Mouse (Mus musculus) embryonic facial prominence, embryonic 12.5 days (tissue): Measurements from ENCODE around the gene Snx17. TPM values are rescaled to one million over a fixed set of nuclear protein-coding genes. Genes with fewer than 3 reads are reported as not detected.

Experiments
- ATAC-seq: fragments of 200-750 bp; cut with Nextera tagmentation; 2 replicates; pipeline ENCODE4 v1.8.0; 2017; ENCODE audit not compliant: insufficient number of reproducible peaks, insufficient read depth, low FRiP score, low TSS enrichment
- H3K27ac ChIP-seq: fragments of 300-500 bp; sonication (generic); 2 replicates; pipeline ENCODE4 v1.5.1; 2016; ENCODE audit warnings: mild to moderate bottlenecking
- H3K27me3 ChIP-seq: fragments of 300-500 bp; sonication (generic); 2 replicates; pipeline ENCODE4 v1.6.1; 2016; ENCODE audit warnings: mild to moderate bottlenecking, moderate library complexity
- H3K36me3 ChIP-seq: fragments of 300-500 bp; sonication (generic); 2 replicates; pipeline ENCODE4 v1.6.1; 2016; ENCODE audit warnings: mild to moderate bottlenecking
- H3K4me1 ChIP-seq: fragments of 300-500 bp; sonication (generic); 2 replicates; pipeline ENCODE4 v1.6.1; 2016
- H3K4me2 ChIP-seq: fragments of 300-500 bp; sonication (generic); replicated peaks from 2 replicates; pipeline ENCODE4 v1.6.1; 2016; ENCODE audit warnings: mild to moderate bottlenecking, moderate library complexity
- H3K4me3 ChIP-seq: fragments of 300-500 bp; sonication (generic); 2 replicates; pipeline ENCODE4 v1.5.1; 2016; ENCODE audit warnings: mild to moderate bottlenecking
- H3K9ac ChIP-seq: fragments of 300-500 bp; sonication (generic); 2 replicates; pipeline ENCODE4 v1.6.1; 2016; ENCODE audit warnings: mild to moderate bottlenecking, moderate library complexity
- H3K9me3 ChIP-seq: fragments of 300-500 bp; sonication (generic); 2 replicates; pipeline ENCODE4 v1.6.1; 2016; ENCODE audit warnings: mild to moderate bottlenecking, moderate library complexity
- WGBS: fragments of 180-500 bp; shearing (Covaris S2); methylation state at CpG from one replicate; pipeline ENCODE4 v1.1.7; 2016; 5-methylcytosine and 5-hydroxymethylcytosine counted together
- polyA plus RNA-seq: library from polyadenylated mRNA; unstranded; fragments of >200 nt; fragmentation: Nextera tagmentation; extraction: Ambion mirVana; gene quantifications from 2 replicates; pipeline ENCODE4 v1.2.1, GENCODE M21; 2016

Snx17 gene
- polyA plus RNA-seq, 1 experiment from 2014 or later, result 152 TPM

DNA sequence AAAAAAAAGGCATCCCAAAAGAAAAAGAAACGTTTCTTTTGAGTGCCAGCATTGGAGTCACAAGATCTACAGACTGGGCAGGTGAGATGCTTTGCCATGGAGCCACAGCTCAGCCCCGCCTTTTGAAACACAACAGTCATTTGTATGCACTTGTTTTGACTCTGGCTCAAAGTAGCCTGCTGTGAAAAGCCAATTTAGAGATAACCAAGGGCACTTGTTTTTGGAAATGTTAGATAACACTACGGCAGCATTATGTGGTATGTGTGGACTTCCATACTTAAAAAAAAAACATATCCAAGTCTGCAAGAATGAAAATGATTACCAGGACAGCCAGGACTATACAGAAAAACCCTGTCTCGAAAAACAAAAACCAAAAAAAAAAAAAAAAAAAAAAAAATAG lies 9.3 kb upstream of the Snx17 start:
- H3K9ac ChIP-seq, result no peak overlapping the region
- H3K4me1 ChIP-seq, result 0 out of 2 replicates have a peak, but pooled peaks cover 5% of the 10 kb centered on the region
- no peak overlapping the region for H3K4me3 ChIP-seq
- H3K4me2 ChIP-seq, result no peak overlapping the region
- no peaks in the 10 kb centered on the region for H3K9me3 ChIP-seq
- no peak for ATAC-seq
- peaks cover 21% of the 10 kb centered on the region for H3K36me3 ChIP-seq
- WGBS, result 63% methylated on average over 4 of the region's 4 CpGs
- no peak overlapping the region for H3K27ac ChIP-seq
- H3K27me3 ChIP-seq, result no peaks in the 10 kb centered on the region

DNA sequence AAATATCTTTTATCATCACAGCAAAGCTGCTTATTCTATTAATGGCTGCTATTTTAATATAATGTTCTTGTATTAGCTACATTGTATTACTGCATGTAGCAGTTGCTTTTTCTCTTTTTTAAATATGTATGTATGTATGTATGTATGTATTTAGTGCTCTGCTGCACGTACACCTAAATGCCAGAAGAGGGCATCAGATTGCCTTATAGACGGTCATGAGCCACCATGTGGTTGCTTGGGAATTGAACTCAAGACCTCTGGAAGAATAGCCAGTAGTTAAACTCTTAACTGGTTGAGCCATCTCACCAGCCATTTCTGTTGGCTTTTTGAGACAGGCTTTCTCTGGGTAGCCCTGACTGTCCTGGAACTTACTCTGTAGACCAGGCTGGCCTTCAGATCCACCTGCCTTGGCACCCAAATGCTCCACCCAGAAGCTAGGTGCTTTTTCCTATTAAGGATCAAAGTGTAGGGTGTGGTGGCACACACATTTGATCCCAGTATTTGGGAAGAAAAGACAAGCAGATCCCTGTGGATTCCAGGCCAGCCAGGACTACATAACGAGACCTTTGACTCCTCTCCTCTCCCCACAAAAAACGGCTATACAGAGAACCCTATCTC lies 4.7 kb upstream of the Snx17 start:
- H3K9ac ChIP-seq, result no peak overlapping the region
- H3K4me3 ChIP-seq, result no peak overlapping the region
- H3K4me1 ChIP-seq, result peaks cover 9% of the 10 kb centered on the region
- 74% methylated on average over 4 of the region's 4 CpGs for WGBS
- no peak overlapping the region for H3K4me2 ChIP-seq
- H3K27me3 ChIP-seq, result no peaks in the 10 kb centered on the region
- no peaks in the 10 kb centered on the region for H3K9me3 ChIP-seq
- H3K27ac ChIP-seq, result no peak overlapping the region
- ATAC-seq, result no peak
- H3K36me3 ChIP-seq, result peaks cover 41% of the 10 kb centered on the region

DNA sequence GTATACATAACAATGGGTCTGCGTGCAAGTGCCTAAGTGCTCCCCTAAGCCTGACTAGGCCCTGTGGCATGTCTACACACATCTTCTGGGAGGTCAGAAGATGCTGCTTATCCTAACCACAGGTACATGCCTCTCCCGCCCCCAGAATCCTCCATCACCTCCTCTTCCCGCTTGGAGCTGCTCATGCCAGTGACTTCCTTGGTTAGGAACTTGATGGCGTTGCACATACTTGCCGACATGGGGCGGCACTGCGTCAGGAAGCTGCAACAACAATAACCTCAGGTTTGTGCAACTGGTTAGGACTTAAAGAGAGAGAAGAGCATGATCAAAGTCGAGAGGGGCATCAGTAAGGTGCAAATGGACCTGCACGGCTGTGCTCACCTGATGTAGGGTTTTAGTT lies 2.8 kb upstream of the Snx17 start:
- Histone ChIP-seq H3K4me3 (no peak overlapping the region), H3K4me1 (peaks cover 18% of the 10 kb centered on the region), H3K9ac (no peak overlapping the region), H3K27me3 (no peaks in the 10 kb centered on the region), H3K4me2 (no peak overlapping the region), H3K36me3 (peaks cover 50% of the 10 kb centered on the region), H3K9me3 (no peaks in the 10 kb centered on the region), H3K27ac (no peak overlapping the region)
- no peak for ATAC-seq
- 92% methylated on average over 9 of the region's 9 CpGs for WGBS

DNA sequence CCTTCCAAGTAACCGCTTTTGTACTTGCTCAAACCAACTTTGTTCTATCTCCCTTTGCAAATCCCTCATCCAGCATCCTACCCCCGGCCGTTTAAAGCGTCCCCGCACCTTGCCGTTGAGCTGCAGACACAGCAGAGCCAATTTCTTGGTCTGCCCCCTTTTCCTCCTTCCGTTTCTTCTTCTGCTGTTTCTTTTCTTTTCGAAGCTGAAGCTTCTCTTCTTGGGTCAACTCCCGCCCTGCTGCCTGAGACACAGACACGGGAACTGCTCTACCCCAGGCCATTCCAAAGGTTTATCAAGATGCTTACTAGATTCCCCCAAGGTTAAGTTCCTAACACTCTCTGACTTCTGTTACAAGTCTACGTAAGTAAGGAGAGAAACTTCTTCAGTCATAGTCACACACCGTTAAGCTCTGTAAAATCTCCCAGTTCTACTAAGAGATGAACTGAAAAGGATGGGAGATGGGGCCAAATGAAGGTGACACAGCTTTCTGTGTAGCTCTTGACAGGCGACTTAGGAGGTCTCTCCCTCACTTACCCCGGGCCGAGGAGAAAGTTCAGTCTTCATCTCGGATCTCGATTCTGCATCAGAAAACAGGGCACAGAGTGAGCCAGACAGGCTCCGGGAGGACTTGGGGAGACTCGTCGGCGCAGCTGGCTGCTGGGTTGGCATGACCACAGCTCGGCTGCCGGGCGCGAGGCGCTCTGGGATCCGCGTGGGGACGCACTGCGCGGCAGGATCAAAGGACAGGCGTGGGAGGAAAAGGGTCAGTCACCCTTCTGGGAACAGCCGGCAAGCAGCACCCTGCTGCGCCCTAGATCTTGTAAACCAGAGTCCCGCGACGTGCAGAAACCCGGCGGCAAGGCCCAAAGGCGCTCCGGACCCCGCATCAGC lies 735 bp upstream of the Snx17 start:
- H3K4me1 ChIP-seq, result peaks cover 18% of the 10 kb centered on the region
- H3K9me3 ChIP-seq, result no peaks in the 10 kb centered on the region
- ATAC-seq, result peak; percentile 11; the same call in 1 of the 2 replicates
- H3K4me2 ChIP-seq, result peak overlapping the region; percentile 91
- peak overlapping the region; percentile 83 for H3K9ac ChIP-seq
- peaks cover 63% of the 10 kb centered on the region for H3K36me3 ChIP-seq
- peak overlapping the region; percentile 82 for H3K4me3 ChIP-seq
- H3K27ac ChIP-seq, result peak overlapping the region; percentile 86
- 13% methylated on average over 40 of the region's 42 CpGs for WGBS
- no peaks in the 10 kb centered on the region for H3K27me3 ChIP-seq

DNA sequence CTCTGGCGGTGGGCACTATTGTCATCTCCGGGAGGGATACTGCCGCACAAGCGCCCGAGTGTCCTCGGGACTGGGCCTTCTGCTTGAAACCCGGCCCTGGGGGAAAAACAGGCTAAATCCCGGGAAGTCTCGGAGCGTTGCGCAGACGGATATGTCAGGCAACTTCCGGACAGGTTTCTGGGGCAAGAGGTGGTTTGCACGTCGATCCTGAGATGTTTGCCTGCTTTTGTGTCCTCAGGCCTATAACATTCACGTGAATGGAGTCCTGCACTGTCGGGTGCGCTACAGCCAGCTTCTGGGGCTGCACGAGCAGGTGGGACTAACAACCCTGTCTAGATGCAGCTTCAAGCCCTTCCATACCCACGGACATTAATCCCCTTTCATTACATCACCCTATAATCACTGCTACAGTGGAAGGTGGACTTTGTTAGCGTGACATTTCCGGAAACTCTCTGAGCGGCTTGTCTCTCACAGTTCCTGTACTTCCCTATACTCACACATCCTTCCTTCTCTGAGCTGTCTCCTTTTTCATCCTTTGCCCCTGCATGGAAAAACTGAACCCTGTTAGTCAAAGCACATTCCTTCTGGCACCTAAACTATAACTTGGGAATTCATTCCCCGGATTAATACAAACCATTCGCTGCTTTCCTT lies 729 bp downstream of the Snx17 start:
- H3K36me3 ChIP-seq, result peaks cover 63% of the 10 kb centered on the region
- no peaks in the 10 kb centered on the region for H3K9me3 ChIP-seq
- WGBS, result 12% methylated on average over 25 of the region's 25 CpGs
- H3K9ac ChIP-seq, result peak overlapping the region; percentile 83
- peak overlapping the region; percentile 86 for H3K27ac ChIP-seq
- no peak for ATAC-seq
- H3K4me3 ChIP-seq, result peak overlapping the region; percentile 82
- no peaks in the 10 kb centered on the region for H3K27me3 ChIP-seq
- peak overlapping the region; percentile 91 for H3K4me2 ChIP-seq
- H3K4me1 ChIP-seq, result peaks cover 18% of the 10 kb centered on the region

DNA sequence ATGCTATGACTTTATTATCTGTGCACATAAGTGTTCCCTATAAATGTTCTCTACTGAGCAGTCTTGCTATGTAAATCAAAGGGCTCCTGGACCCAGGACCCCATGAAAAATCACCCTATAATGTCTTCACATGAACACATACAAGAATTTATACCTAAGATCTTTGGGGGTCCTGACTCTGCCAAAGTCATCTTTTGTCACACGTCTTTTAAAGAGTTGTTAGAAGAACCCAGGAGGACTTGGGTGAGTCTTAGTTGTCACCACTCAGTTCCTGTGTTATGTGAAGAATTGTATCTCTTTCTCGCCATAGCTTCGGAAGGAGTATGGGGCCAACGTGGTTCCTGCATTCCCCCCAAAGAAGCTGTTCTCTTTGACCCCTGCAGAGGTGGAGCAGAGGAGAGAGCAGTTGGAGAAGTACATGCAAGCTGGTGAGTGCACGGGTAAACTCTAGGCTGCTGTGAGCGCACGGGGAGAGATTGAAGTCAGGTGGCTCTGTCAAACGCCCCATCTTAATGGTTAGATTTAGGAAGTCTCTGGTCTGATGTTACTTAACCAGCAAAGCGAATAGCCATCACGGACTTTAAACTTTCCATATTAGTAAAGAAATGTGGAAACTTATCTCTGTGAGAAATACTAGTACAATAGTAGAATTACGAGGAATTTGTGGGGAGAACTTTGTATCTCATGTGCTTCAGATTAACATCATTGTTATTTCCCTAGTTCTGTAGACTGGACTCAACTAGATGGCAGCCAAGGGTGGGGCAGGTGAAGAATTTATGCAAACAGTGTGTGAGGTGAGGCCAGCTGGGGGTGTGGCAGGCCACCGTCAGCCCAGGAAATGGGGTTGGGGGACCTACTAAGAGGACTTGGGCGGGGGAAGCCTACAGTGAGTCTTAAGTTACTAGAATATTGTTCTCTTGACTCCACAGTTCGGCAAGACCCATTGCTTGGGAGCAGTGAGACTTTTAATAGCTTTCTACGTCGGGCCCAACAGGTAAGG lies 1.8 kb downstream of the Snx17 start:
- H3K36me3 ChIP-seq, result peaks cover 66% of the 10 kb centered on the region
- peaks cover 18% of the 10 kb centered on the region for H3K4me1 ChIP-seq
- H3K9me3 ChIP-seq, result no peaks in the 10 kb centered on the region
- H3K4me2 ChIP-seq, result peak overlapping the region; percentile 91
- H3K27ac ChIP-seq, result no peak overlapping the region
- H3K4me3 ChIP-seq, result peak overlapping the region; percentile 82; the same call in 1 of the 2 replicates
- WGBS, result 93% methylated on average over 16 of the region's 16 CpGs
- H3K9ac ChIP-seq, result no peak overlapping the region; the same call in 1 of the 2 replicates
- no peak for ATAC-seq
- H3K27me3 ChIP-seq, result no peaks in the 10 kb centered on the region

DNA sequence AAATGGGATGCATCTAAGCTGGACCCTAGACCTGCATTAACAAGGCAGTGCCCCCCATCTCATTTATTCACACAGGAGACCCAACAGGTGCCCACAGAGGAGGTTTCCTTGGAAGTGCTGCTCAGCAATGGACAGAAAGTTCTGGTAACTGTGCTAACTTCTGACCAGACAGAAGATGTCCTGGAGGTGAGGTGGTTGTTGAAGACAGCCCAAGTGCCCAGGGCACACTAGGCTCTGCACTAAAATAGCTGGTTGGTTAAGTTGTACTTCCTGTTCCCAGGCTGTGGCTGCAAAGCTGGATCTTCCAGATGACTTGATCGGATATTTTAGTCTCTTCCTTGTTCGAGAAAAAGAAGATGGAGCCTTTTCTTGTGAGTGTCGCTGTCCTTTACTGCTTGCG lies 2.6 kb downstream of the Snx17 start:
- Histone ChIP-seq H3K9ac (no peak overlapping the region), H3K9me3 (peaks cover 4% of the 10 kb centered on the region; the same call in 1 of the 2 replicates), H3K36me3 (peaks cover 66% of the 10 kb centered on the region), H3K27me3 (no peaks in the 10 kb centered on the region), H3K27ac (no peak overlapping the region), H3K4me3 (no peak overlapping the region), H3K4me1 (peaks cover 22% of the 10 kb centered on the region), H3K4me2 (no peak overlapping the region)
- WGBS, result 91% methylated on average over 4 of the region's 4 CpGs
- no peak for ATAC-seq

DNA sequence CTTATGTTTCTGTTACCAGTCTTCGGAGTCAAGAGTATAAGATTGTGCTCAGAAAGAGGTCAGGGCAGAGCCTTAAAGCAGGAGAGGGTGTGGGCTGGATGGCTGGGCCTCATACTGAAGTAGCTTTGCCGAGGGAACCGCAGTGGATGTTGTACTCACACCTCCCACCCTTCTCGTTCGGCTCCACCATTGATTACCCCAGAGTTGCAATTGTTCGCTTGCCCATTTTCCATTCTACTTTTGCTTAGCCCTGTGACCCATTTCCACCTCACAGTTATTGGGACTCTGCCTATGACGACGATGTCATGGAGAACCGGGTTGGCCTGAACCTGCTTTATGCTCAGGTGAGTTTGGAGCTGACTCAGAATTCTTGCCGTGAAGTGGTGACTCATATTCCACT lies 3.2 kb downstream of the Snx17 start:
- Histone ChIP-seq H3K4me1 (peaks cover 26% of the 10 kb centered on the region), H3K4me2 (no peak overlapping the region), H3K9me3 (peaks cover 4% of the 10 kb centered on the region; the same call in 1 of the 2 replicates), H3K27ac (no peak overlapping the region), H3K36me3 (peaks cover 62% of the 10 kb centered on the region), H3K27me3 (no peaks in the 10 kb centered on the region), H3K4me3 (no peak overlapping the region), H3K9ac (no peak overlapping the region)
- WGBS, result 94% methylated on average over 10 of the region's 10 CpGs
- ATAC-seq, result no peak

DNA sequence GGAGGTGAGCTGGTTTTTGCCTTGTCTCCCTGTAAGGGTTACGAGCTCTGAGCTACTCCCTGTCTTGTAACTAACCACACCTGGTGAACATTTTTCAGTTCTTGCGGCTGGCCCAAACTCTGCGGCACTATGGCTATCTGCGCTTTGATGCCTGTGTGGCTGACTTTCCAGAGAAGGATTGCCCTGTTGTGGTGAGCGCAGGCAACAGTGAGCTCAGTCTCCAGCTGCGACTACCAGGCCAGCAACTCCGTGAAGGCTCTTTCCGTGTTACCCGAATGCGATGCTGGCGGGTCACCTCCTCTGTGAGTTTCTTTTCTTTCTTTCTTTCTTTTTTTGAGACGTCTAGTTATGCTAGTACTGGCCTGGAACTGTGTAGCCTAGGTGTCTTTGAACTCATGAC lies 4.0 kb downstream of the Snx17 start:
- Histone ChIP-seq H3K9me3 (peaks cover 4% of the 10 kb centered on the region; the same call in 1 of the 2 replicates), H3K36me3 (peaks cover 62% of the 10 kb centered on the region), H3K27ac (no peak overlapping the region), H3K4me3 (no peak overlapping the region), H3K4me1 (peaks cover 19% of the 10 kb centered on the region), H3K4me2 (no peak overlapping the region), H3K27me3 (no peaks in the 10 kb centered on the region), H3K9ac (no peak overlapping the region)
- ATAC-seq, result no peak
- 93% methylated on average over 12 of the region's 12 CpGs for WGBS

DNA sequence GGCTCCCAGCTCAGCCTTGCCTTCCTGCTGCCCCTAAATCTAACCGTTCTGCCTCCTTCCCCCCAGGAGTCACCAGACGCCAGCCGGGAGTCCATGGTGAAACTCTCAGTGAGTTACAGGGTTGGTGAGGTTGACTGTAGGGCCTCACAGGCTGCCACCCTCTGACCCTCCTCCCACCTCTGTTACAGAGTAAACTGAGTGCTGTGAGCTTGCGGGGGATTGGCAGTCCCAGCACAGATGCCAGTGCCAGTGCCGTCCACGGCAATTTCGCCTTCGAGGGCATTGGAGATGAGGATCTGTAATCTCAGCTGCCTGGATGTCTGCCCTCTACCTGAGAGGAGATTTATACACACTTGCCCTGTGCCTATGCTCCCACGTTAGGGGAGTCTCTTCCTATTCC lies 5.1 kb downstream of the Snx17 start:
- H3K9ac ChIP-seq, result no peak overlapping the region
- 89% methylated on average over 9 of the region's 9 CpGs for WGBS
- no peak overlapping the region for H3K27ac ChIP-seq
- H3K9me3 ChIP-seq, result peaks cover 4% of the 10 kb centered on the region; the same call in 1 of the 2 replicates
- no peaks in the 10 kb centered on the region for H3K27me3 ChIP-seq
- H3K36me3 ChIP-seq, result peaks cover 66% of the 10 kb centered on the region
- H3K4me1 ChIP-seq, result peaks cover 24% of the 10 kb centered on the region
- no peak for ATAC-seq
- H3K4me2 ChIP-seq, result no peak overlapping the region
- H3K4me3 ChIP-seq, result no peak overlapping the region
